Mouse (Mus musculus) heart, adult 2 months (tissue): ENCODE results near the gene Gadd45gip1.

ENCODE experiments used
- CTCF ChIP-seq: fragments of 200-600 bp; IDR thresholded peaks from 2 replicates; pipeline ENCODE4 v1.8.1; 2022; ENCODE audit warnings: antibody characterized with exemption, mild to moderate bottlenecking, moderate library complexity
- EP300 ChIP-seq: fragments of 200-500 bp; IDR thresholded peaks from 2 replicates; pipeline ENCODE4 v1.6.1; 2011; ENCODE audit warnings: low read depth, low read length, control low read depth; ENCODE audit not compliant: insufficient read depth
- POLR2A ChIP-seq: fragments of 200-500 bp; IDR thresholded peaks from 2 replicates; pipeline ENCODE4 v1.6.1; 2011; ENCODE audit warnings: mild to moderate bottlenecking, low read depth, low read length, control low read depth; ENCODE audit not compliant: insufficient read depth

- TF ChIP-seq CTCF (no peak), POLR2A (0 out of 2 replicates have a peak, but pooled peaks have one; percentile 26), EP300 (no peak)
Measured at GRCm38 (mm10) chr8:84785756-84786677, 45.3 kb upstream of the Gadd45gip1 start.
